Mouse (Mus musculus) midbrain, embryonic 13.5 days (tissue): ENCODE data around the gene Mier3. TPM values are rescaled to one million over a fixed set of nuclear protein-coding genes. Genes with fewer than 3 reads are reported as not detected.

Experiments used
- ATAC-seq: fragments of 200-750 bp; cut with Nextera tagmentation; 2 replicates; pipeline ENCODE4 v1.8.0; 2017; ENCODE audit warnings: mild to moderate bottlenecking, moderate TSS enrichment, moderate library complexity
- H3K27ac ChIP-seq: fragments of 300-500 bp; sonication (generic); 2 replicates; pipeline ENCODE4 v1.5.1; 2015; ENCODE audit warnings: inconsistent platforms, mild to moderate bottlenecking, moderate library complexity
- H3K27me3 ChIP-seq: fragments of 300-500 bp; sonication (generic); 2 replicates; pipeline ENCODE4 v1.6.1; 2015; ENCODE audit warnings: mild to moderate bottlenecking, inconsistent platforms
- H3K36me3 ChIP-seq: fragments of 300-500 bp; sonication (generic); 2 replicates; pipeline ENCODE4 v1.6.1; 2015; ENCODE audit warnings: mild to moderate bottlenecking, inconsistent platforms
- H3K4me1 ChIP-seq: fragments of 300-500 bp; sonication (generic); replicated peaks from 2 replicates; pipeline ENCODE4 v1.6.1; 2015; ENCODE audit warnings: inconsistent platforms
- H3K4me2 ChIP-seq: fragments of 300-500 bp; sonication (generic); replicated peaks from 2 replicates; pipeline ENCODE4 v1.6.1; 2015; ENCODE audit warnings: moderate library complexity, mild to moderate bottlenecking, inconsistent platforms
- H3K4me3 ChIP-seq: fragments of 300-500 bp; sonication (generic); replicated peaks from 2 replicates; pipeline ENCODE4 v1.5.1; 2015; ENCODE audit warnings: mild to moderate bottlenecking, inconsistent platforms
- H3K9ac ChIP-seq: fragments of 300-500 bp; sonication (generic); replicated peaks from 2 replicates; pipeline ENCODE4 v1.6.1; 2015; ENCODE audit warnings: mild to moderate bottlenecking, inconsistent platforms
- H3K9me3 ChIP-seq: fragments of 300-500 bp; sonication (generic); 2 replicates; pipeline ENCODE4 v1.6.1; 2016; ENCODE audit warnings: mild to moderate bottlenecking, inconsistent platforms
- WGBS: fragments of 180-500 bp; shearing (Covaris S2); methylation state at CpG from one replicate; pipeline ENCODE4 v1.1.7; 2015; 5-methylcytosine and 5-hydroxymethylcytosine counted together
- polyA plus RNA-seq: library from polyadenylated mRNA; unstranded; fragments of >200 nt; fragmentation: Nextera tagmentation; extraction: Ambion mirVana; gene quantifications from 2 replicates; pipeline ENCODE4 v1.2.1, GENCODE M21; 2015

The Mier3 gene
- polyA plus RNA-seq = 19.2 and 21.3 TPM in 2 replicates

DNA sequence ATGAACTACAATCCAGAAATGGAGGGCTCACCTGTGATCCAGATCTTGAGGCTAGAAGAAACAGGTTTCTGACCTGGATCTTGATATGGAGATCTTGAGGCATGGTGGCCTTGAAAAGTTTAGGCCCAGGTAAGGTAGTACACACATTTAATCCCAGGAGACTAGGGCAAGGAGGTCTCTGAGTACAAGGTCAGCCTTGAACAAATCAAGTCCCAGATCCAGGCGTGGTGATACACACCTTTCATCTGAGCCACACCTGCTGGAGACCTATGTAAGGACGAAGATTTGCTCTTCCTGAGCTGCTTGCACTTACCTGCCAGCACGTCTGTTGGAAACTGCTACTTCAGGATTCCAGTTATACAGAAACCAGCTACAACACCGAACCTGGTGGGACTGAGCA lies at the start of gene Mier3:
TSS of gene Mier3 (plus strand) at position 301 of the 400 bp plus-strand sequence.
- no peak within 1 kb of the TSS for H3K9ac ChIP-seq
- H3K4me3 ChIP-seq = no peak within 1 kb of the TSS
- 85% methylated on average over 4 of the region's 4 CpGs for WGBS
- no peak within 1 kb of the TSS for H3K4me2 ChIP-seq
- H3K4me1 ChIP-seq = peaks cover 4% of the 10 kb centered on the region; the same call in 1 of the 2 replicates
- ATAC-seq = no peak
- H3K27ac ChIP-seq = no peak within 1 kb of the TSS
- H3K27me3 ChIP-seq = 0 out of 2 replicates have a peak, but pooled peaks cover 8% of the 10 kb centered on the region
- H3K9me3 ChIP-seq = no peaks in the 10 kb centered on the region
- no peaks in the 10 kb centered on the region for H3K36me3 ChIP-seq

DNA sequence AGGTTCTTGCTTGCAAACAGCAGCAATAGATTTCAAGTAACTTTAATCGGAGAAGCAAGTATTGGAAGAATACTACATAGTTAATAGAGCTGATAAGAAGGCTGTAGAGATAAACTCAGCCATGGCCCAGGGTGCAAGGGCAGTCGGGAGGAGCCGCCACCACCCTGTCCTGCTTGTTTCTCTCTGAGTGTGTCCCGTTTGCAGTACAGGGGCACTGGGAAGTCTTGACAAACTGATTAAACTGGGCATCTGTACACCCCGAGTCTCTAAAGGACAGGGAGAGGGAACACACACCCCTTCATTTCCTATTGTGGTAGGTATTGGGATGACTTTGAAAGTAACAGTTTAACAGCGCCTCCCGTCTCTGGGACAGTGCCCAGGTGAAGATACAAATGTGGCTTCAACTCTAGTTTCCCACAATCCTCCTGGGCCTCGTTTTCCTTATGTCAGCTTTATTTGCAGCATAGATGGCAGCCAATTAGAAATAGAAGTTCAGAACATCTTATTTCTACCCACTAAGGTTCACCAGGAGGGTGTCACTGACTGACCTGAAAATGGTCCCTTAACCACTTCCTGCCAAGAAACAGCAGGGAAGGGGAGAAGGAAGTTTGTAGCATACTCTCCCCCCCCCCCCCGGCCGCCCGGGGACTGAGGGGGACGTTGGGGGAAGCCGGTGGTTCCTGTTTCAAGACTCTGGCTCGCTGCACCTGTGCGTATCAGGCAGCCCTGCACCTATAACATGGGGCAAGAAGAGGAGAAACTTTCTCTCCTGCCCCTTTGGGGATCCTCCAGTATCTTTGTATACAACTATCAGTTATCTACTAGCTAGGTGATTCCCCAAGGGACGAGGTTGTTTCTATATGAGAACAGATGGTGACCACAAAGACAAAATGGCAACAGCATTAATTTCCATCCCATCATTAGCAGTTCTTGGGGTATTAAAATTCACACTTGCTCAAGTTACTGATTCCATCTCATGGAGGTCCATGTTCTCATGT lies 46.3 kb upstream of the Mier3 start:
- no peaks in the 10 kb centered on the region for H3K36me3 ChIP-seq
- peaks cover 10% of the 10 kb centered on the region for H3K9me3 ChIP-seq
- no peak overlapping the region for H3K27ac ChIP-seq
- no peaks in the 10 kb centered on the region for H3K4me1 ChIP-seq
- 91% methylated on average over 16 of the region's 16 CpGs for WGBS
- H3K27me3 ChIP-seq = no peaks in the 10 kb centered on the region
- H3K9ac ChIP-seq = no peak overlapping the region
- ATAC-seq = no peak
- no peak overlapping the region for H3K4me3 ChIP-seq
- H3K4me2 ChIP-seq = no peak overlapping the region

DNA sequence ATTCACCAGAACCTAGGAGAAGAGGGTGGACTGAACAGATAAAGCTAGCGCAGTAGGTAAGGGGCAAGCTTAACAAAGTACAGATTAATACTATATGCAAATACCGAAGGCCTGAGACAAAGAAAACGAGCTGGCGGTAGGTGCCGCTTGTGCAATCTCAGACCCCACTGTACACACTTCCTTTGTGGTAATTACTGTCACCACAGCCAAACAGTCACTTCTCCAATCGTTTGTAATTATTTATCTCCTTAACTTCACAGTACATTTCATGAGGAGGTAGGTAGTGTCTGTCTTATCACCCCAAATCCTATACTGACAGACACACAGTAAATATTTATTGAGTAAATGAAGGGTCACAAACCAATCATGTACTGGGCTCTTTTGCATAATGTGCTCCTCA lies 40.5 kb upstream of the Mier3 start:
- H3K27ac ChIP-seq = no peak overlapping the region

DNA sequence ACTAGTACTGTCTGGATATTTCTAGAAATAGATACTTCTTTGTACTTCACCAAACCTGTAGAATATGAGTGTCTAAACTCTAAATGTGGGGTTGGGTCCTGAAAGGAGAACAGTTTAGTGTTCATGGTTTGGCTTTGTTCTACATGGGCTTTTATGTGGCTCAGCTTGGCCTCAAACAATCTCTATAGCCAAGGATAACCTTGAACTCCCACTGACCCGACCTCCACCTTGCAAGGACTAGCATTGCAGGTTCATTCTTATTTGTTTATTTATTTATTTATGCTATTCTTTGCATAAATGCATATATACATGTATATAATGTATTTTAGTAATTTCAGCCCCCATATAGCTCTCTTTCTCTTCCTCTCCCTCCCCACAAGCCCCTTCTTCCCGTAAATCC lies 37.1 kb upstream of the Mier3 start:
- Histone ChIP-seq H3K27me3 (no peaks in the 10 kb centered on the region), H3K4me3 (no peak overlapping the region), H3K9me3 (peaks cover 3% of the 10 kb centered on the region; the same call in 1 of the 2 replicates), H3K27ac (no peak overlapping the region), H3K36me3 (no peaks in the 10 kb centered on the region), H3K4me2 (no peak overlapping the region), H3K4me1 (no peaks in the 10 kb centered on the region), H3K9ac (no peak overlapping the region)
- no peak for ATAC-seq
- 72% methylated on average over 2 of the region's 2 CpGs for WGBS

More for the DNA sequence above, 40.5 kb upstream of the Mier3 start:
- Histone ChIP-seq H3K4me2 (no peak overlapping the region), H3K4me3 (no peak overlapping the region), H3K36me3 (no peaks in the 10 kb centered on the region), H3K27me3 (no peaks in the 10 kb centered on the region), H3K9ac (no peak overlapping the region), H3K9me3 (peaks cover 13% of the 10 kb centered on the region), H3K4me1 (no peaks in the 10 kb centered on the region)
- WGBS = 82% methylated on average over 6 of the region's 6 CpGs
- ATAC-seq = no peak

DNA sequence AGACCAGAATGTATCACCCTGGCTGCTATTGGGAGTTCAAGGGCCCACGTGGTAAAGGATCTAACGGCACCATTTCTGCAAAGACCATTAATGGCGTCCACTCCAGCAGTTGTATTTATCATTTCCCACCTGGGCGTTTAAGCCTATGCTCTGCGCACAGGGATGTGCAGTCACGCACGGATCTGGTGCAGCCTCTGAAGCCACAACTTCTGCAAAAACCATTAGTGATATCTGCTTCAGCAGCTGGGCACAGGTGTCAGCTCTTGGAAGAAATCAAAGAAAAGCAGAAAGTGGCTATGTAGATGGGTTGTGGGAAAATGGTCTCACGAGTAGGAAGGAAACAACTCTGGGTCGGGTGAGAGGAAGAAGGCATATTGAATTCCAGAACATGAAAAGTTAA lies 34.6 kb upstream of the Mier3 start:
- H3K4me2 ChIP-seq = no peak overlapping the region
- no peak overlapping the region for H3K4me3 ChIP-seq
- no peaks in the 10 kb centered on the region for H3K27me3 ChIP-seq
- H3K4me1 ChIP-seq = peaks cover 3% of the 10 kb centered on the region
- peaks cover 3% of the 10 kb centered on the region; the same call in 1 of the 2 replicates for H3K9me3 ChIP-seq
- ATAC-seq = no peak
- H3K27ac ChIP-seq = no peak overlapping the region
- 92% methylated on average over 9 of the region's 9 CpGs for WGBS
- no peaks in the 10 kb centered on the region for H3K36me3 ChIP-seq
- no peak overlapping the region for H3K9ac ChIP-seq

DNA sequence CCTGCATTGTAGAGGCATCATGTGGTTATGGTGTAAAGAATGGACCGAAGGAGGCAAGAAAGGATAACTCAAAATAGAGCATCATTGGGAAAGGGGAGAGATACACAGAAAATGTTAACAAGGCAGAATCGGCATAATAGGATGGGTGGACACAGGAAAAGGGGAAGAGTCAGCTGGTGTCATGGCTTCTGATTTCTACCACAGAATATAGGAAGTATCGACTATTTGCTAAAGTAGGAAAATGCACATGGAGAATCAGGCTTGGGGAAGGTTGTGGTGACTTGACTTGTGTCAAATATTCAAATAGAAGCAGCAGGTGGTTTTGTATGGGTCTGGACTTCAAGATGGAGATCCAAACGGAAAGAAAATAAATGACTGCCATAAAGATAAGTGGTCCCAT lies 33.5 kb upstream of the Mier3 start:
- 95% methylated on average over 4 of the region's 4 CpGs for WGBS

DNA sequence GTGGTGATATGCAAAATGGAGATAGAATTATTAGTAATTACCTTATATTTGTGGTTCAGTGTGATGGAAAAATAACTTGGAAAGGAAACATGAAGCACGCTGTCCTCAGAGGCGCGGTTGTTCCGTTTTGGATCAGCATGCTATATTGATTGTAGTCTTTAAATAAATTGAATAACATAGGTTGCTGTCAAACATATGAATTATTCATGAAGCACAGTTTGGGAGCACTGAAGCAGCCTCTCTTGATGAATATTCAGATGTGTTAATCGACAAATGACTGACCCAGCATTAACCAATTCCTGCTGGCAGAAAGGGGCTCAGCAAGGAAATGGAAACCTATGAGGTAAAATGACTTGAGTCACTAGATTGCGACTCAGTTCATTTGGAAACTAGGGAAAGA lies 29.8 kb upstream of the Mier3 start:
- ATAC-seq = 0 out of 2 replicates have a peak, but pooled peaks have one; percentile 40
- no peaks in the 10 kb centered on the region for H3K27me3 ChIP-seq
- no peak overlapping the region for H3K27ac ChIP-seq
- no peak overlapping the region for H3K4me3 ChIP-seq
- H3K4me2 ChIP-seq = no peak overlapping the region
- WGBS = 60% methylated on average over 6 of the region's 6 CpGs
- H3K9me3 ChIP-seq = no peaks in the 10 kb centered on the region
- peaks cover 6% of the 10 kb centered on the region for H3K4me1 ChIP-seq
- no peak overlapping the region for H3K9ac ChIP-seq
- no peaks in the 10 kb centered on the region for H3K36me3 ChIP-seq

More for the DNA sequence above, 33.5 kb upstream of the Mier3 start:
- Histone ChIP-seq H3K36me3 (no peaks in the 10 kb centered on the region), H3K27me3 (no peaks in the 10 kb centered on the region), H3K4me3 (no peak overlapping the region), H3K4me1 (peaks cover 6% of the 10 kb centered on the region), H3K4me2 (no peak overlapping the region), H3K27ac (no peak overlapping the region), H3K9me3 (peaks cover 3% of the 10 kb centered on the region; the same call in 1 of the 2 replicates), H3K9ac (no peak overlapping the region)
- ATAC-seq = no peak

DNA sequence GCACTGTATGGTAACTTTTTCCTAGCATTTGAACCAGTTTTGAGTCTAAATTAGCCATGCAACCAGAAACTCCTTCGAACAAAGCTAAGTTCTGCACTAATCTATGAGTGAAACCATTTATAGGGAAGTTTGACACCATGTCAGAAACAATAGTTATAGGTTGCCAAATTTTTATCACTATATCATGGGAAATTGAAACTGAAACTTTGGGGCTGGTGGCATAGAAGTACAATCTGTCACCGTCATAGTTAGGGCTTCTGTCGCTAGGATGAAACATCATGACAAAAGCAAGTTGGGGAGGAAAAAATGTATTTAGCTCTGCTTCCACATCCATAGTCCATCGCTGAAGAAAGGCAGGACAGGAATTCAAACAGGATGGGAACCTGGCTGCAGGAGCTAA lies 25.5 kb upstream of the Mier3 start:
- Histone ChIP-seq H3K36me3 (no peaks in the 10 kb centered on the region), H3K9me3 (no peaks in the 10 kb centered on the region), H3K27ac (no peak overlapping the region), H3K4me2 (no peak overlapping the region), H3K4me1 (peaks cover 6% of the 10 kb centered on the region), H3K4me3 (no peak overlapping the region), H3K27me3 (no peaks in the 10 kb centered on the region), H3K9ac (no peak overlapping the region)
- 89% methylated on average over 4 of the region's 4 CpGs for whole genome bisulfite sequencing
- no peak for ATAC-seq

DNA sequence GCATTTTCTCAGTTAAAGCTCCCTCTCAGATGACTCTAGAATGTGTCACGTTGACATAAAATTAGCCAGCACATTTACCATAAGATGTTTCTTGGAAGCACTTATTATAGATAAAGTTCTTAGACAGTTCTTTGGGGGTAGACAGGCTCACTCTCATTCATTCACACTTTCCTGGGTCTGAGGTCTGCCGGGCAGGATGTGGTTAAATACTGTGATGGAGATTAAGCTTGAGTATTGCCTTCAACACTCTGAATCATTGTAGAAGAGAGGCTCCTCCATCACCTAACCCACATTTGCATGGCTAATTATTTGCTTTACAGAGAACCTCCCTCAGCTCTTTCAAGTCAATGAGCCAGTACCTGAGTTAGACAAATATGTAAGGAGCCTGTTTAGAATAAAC lies 24.9 kb upstream of the Mier3 start:
- Histone ChIP-seq H3K4me3 (no peak overlapping the region), H3K36me3 (no peaks in the 10 kb centered on the region), H3K4me2 (no peak overlapping the region), H3K9me3 (no peaks in the 10 kb centered on the region), H3K27ac (no peak overlapping the region), H3K4me1 (peaks cover 6% of the 10 kb centered on the region), H3K9ac (no peak overlapping the region), H3K27me3 (no peaks in the 10 kb centered on the region)
- WGBS = 87% methylated on average over 2 of the region's 2 CpGs
- ATAC-seq = no peak

DNA sequence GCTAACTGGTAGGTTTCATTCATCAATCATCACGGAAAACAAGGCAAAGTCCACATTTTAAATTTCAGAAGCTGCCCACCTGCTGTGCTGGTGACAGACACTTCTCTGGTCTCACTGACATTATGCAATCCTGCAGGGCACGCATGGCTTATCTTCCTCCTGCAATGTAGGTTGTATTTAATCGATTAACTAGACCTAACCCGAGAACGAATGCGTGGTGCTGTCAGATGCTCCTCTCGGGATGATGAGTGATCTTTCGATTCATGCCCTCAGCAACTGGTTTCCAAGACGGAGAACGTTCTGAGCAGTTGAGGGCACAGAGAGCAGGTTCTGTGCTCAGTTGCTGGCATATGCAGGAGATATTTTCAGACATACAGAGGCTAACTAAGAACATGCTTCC lies 24.5 kb upstream of the Mier3 start:
- Histone ChIP-seq H3K4me1 (peaks cover 2% of the 10 kb centered on the region), H3K9me3 (no peaks in the 10 kb centered on the region), H3K9ac (no peak overlapping the region), H3K4me2 (no peak overlapping the region), H3K4me3 (no peak overlapping the region), H3K27me3 (no peaks in the 10 kb centered on the region), H3K27ac (no peak overlapping the region), H3K36me3 (no peaks in the 10 kb centered on the region)
- WGBS = 79% methylated on average over 10 of the region's 10 CpGs
- ATAC-seq = no peak

DNA sequence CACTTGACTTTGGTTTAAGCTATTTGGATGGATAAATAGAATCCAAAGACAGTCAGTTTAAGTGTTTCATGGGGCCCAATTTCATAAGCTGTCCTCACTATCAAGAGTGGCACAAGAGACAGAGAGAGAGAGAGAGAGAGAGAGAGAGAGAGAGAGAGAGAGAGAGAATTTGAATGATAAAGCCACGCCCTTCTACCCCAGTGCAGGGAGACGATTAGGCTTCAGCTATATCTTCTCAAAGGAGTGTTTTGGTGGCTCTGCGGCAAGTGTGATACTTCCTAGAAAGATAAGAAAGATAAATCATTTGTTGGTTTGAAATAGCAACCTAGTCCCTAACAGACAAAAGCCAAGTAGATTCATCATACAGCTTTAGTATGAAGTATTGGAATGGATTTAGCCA lies 24.0 kb upstream of the Mier3 start:
- 89% methylated on average over 3 of the region's 3 CpGs for WGBS

DNA sequence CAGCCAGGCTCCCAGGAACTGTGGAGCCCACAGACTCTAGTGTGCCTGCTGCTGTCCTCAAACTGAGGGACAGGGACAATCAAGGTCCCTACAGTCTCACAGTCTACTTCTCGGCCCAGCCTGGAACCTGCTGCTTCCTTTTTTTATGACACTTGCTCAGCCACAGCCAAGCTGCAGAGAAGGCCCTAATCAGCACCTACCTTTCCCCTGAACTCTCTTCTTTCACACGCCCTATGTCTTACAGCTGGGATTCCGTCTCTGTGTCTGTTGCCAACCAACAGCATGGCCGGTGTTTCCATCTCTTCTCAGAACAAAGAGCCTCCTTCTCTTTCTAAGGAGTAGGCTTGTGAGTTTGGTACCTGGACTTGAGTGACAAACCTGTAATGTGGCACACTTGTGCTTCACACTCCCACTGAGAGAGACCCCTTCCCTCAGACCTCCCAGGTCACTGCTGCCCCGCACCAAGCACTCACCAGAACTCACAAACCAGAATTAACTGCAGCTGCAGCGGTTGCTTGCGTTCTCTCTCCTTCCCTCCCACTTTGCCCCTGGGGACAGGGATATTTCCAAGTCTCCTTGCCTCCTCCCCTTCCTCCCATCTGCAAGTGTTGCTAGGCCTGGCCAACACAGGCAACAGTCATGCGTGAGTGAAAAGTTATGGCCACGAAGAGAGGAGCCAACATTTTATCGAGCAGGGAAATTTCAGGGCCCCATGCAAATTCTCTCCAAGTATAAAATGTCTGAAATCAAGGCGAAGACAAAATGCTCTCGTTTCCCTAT lies 22.1 kb upstream of the Mier3 start:
- H3K27ac ChIP-seq = no peak overlapping the region
- no peaks in the 10 kb centered on the region for H3K27me3 ChIP-seq
- WGBS = 78% methylated on average over 12 of the region's 12 CpGs
- no peak overlapping the region for H3K9ac ChIP-seq
- H3K36me3 ChIP-seq = no peaks in the 10 kb centered on the region
- H3K9me3 ChIP-seq = no peaks in the 10 kb centered on the region
- no peak overlapping the region for H3K4me3 ChIP-seq
- no peaks in the 10 kb centered on the region for H3K4me1 ChIP-seq
- no peak for ATAC-seq
- H3K4me2 ChIP-seq = no peak overlapping the region

More for the DNA sequence above, 24.0 kb upstream of the Mier3 start:
- Histone ChIP-seq H3K36me3 (no peaks in the 10 kb centered on the region), H3K9me3 (no peaks in the 10 kb centered on the region), H3K4me1 (no peaks in the 10 kb centered on the region), H3K9ac (no peak overlapping the region), H3K27ac (no peak overlapping the region), H3K4me2 (no peak overlapping the region), H3K4me3 (no peak overlapping the region), H3K27me3 (no peaks in the 10 kb centered on the region)
- ATAC-seq = no peak
